Mouse (Mus musculus) hindbrain, postnatal 0 days (tissue): ENCODE measurements around the gene Bptf. TPM values are rescaled to one million over a fixed set of nuclear protein-coding genes. Genes with fewer than 3 reads are reported as not detected.

ENCODE experiments used
- ATAC-seq: fragments of 200-750 bp; cut with Nextera tagmentation; 2 replicates; pipeline ENCODE4 v1.8.0; 2017; ENCODE audit warnings: mild to moderate bottlenecking, moderate TSS enrichment, moderate library complexity
- DNase-seq: peaks from one replicate; pipeline ENCODE4 v3.0.0-alpha.2; 2015; ENCODE audit warnings: low spot score
- H3K27ac ChIP-seq: fragments of 300-500 bp; sonication (generic); 2 replicates; pipeline ENCODE4 v1.5.1; 2014; ENCODE audit warnings: mild to moderate bottlenecking
- H3K27me3 ChIP-seq: fragments of 300-500 bp; sonication (generic); 2 replicates; pipeline ENCODE4 v1.6.1; 2014; ENCODE audit warnings: low read length, mixed read lengths; ENCODE audit not compliant: insufficient read depth
- H3K36me3 ChIP-seq: fragments of 300-500 bp; sonication (generic); 2 replicates; pipeline ENCODE4 v1.6.1; 2014; ENCODE audit warnings: low read length, mixed read lengths; ENCODE audit not compliant: insufficient read depth
- H3K4me1 ChIP-seq: fragments of 300-500 bp; sonication (generic); 2 replicates; pipeline ENCODE4 v1.6.1; 2014; ENCODE audit warnings: antibody characterized with exemption, low read length, mixed read lengths; ENCODE audit not compliant: insufficient read depth
- H3K4me2 ChIP-seq: fragments of 300-500 bp; sonication (generic); 2 replicates; pipeline ENCODE4 v1.6.1; 2014; ENCODE audit warnings: low read depth, mild to moderate bottlenecking, low read length, moderate library complexity, mixed read lengths
- H3K4me3 ChIP-seq: fragments of 300-500 bp; sonication (generic); 2 replicates; pipeline ENCODE4 v1.5.1; 2014; ENCODE audit warnings: low read length
- H3K9ac ChIP-seq: fragments of 300-500 bp; sonication (generic); replicated peaks from 2 replicates; pipeline ENCODE4 v1.6.1; 2014; ENCODE audit warnings: mild to moderate bottlenecking, low read length, moderate library complexity, mixed read lengths
- H3K9me3 ChIP-seq: fragments of 300-500 bp; sonication (generic); 2 replicates; pipeline ENCODE4 v1.6.1; 2016; ENCODE audit warnings: low read length, mixed read lengths
- CTCF ChIP-seq: IDR thresholded peaks from 2 replicates; pipeline ENCODE4 v1.5.1; 2016; ENCODE audit warnings: antibody characterized with exemption, control low read depth, low read depth
- WGBS: fragments of 180-500 bp; shearing (Covaris S2); extraction: QIAGEN DNeasy Blood & Tissue Kit; methylation state at CpG from one replicate; pipeline ENCODE4 v1.1.7; 2014; 5-methylcytosine and 5-hydroxymethylcytosine counted together
- polyA plus RNA-seq: library from polyadenylated mRNA; unstranded; fragments of >200 nt; fragmentation: Nextera tagmentation; extraction: Ambion mirVana; gene quantifications from 2 replicates; pipeline ENCODE4 v1.2.1, GENCODE M21; 2015
- total RNA-seq: library from RNA; depleted of rRNA; stranded (reverse); fragments of >200 nt; gene quantifications from 2 replicates; pipeline ENCODE4 v1.2.3, GENCODE M21; 2014

The Bptf gene
- total and polyA plus RNA-seq, 2 experiments from 2014 or later = 19.7 to 42.1 TPM

DNA sequence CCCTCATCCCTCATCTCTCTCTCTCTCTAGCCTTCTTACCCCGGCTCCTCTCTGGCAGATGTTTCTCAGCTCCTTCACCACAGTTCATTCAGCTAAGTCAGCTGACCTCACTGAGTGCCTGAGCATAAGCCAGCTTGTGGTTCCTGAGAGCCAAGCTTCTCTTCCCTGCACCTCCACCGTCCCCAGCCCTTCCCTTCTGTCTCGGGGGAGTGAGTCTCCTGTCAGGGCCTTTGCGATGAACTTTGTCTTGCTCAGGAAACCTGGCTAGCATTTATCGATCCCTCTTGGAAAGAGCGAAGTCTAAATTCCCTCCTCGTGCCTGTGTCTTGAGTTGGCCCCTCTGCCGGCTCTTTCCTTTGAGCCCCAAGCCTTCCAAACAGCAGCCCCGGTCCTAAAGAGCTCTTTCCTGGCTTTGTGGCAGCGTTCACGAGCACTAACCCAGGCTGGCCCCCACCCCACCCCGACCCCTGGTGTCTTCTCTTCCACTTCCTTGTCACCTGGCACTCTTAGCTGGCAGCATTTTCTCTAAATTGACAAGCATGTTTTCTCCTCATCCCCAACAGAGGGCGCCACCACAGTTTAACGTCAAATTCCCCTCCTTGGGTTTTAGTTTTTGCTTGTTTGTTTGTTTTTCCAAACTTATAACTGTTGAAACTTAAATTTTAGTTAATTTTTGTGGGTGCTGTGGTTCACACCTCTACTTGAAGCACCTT, 117.2 kb downstream of the Bptf start:
- no peaks in the 10 kb centered on the region for H3K36me3 ChIP-seq
- H3K4me2 ChIP-seq = no peak overlapping the region
- peak; percentile 44 for TF ChIP-seq CTCF
- no peak overlapping the region for H3K27ac ChIP-seq
- no peaks in the 10 kb centered on the region for H3K9me3 ChIP-seq
- H3K27me3 ChIP-seq = no peaks in the 10 kb centered on the region
- DNase-seq = no peak
- H3K9ac ChIP-seq = no peak overlapping the region
- ATAC-seq = no peak
- no peaks in the 10 kb centered on the region for H3K4me1 ChIP-seq
- no peak overlapping the region for H3K4me3 ChIP-seq
- WGBS = 50% methylated on average over 14 of the region's 14 CpGs

DNA sequence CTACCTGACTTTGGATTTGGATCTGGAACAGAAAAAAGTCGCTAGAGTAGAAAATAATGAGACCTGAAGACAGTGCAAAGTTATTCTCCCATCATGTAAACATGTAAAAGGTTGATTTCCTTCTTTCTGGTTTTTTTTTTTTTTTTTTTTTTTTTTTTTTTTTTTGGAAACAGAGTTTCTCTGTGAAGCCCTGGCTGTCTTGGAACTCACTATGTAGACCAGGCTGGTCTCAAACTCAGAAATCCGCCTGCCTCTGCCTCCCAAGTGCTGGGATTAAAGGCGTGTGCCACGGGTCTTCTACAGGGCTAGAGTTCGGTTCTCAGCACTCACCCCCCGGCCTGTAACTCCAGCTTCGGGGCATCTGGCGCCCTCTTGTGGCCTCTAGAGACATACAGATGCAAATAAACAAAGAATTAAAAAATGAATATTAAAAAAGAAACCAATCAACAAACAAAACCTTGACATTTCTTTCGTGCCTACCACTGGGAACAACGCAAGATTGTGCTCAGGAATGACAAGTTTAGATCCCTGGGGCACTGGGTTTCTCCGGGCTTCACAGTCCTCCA, 117.8 kb downstream of the Bptf start:
- no peak for TF ChIP-seq CTCF
- WGBS = 79% methylated on average over 11 of the region's 11 CpGs

DNA sequence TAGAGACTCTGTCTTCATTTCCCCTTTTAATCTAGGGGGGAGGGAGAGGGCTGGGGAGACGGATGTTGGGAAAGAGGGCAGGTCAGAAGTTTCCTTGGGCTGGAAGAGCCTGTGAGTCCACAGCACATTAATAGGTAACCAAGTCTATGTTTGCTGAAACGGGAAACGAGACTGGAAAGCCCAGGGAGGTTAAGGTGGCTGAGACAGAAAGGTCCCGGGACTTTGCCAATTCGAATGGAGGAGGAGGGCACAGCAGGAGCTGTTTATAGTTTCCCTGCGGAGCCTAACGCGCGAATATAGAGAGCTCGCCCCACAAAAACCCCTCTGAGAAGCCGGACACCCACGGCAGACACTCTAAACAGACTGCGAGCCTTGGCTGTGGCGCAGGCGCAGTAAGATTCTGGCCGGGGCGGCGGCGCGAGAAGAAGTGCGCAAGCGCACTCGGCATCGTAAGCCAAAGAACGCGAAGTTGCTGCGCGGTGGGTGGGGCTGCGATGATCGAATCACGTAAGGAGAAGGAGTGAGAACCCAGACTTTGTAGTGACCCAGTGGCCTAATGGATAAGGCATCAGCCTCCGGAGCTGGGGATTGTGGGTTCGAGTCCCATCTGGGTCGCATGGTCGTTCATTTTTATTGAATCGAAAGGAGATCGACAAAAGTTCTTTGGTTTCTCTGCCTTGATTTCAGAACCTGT, 119.5 kb downstream of the Bptf start:
- TF ChIP-seq CTCF = no peak

More for the DNA sequence above, 117.8 kb downstream of the Bptf start:
- Histone ChIP-seq H3K9ac (no peak overlapping the region), H3K27me3 (no peaks in the 10 kb centered on the region), H3K36me3 (no peaks in the 10 kb centered on the region), H3K9me3 (no peaks in the 10 kb centered on the region), H3K4me2 (no peak overlapping the region), H3K4me1 (no peaks in the 10 kb centered on the region), H3K27ac (no peak overlapping the region), H3K4me3 (no peak overlapping the region)
- DNase-seq = no peak
- no peak for ATAC-seq

DNA sequence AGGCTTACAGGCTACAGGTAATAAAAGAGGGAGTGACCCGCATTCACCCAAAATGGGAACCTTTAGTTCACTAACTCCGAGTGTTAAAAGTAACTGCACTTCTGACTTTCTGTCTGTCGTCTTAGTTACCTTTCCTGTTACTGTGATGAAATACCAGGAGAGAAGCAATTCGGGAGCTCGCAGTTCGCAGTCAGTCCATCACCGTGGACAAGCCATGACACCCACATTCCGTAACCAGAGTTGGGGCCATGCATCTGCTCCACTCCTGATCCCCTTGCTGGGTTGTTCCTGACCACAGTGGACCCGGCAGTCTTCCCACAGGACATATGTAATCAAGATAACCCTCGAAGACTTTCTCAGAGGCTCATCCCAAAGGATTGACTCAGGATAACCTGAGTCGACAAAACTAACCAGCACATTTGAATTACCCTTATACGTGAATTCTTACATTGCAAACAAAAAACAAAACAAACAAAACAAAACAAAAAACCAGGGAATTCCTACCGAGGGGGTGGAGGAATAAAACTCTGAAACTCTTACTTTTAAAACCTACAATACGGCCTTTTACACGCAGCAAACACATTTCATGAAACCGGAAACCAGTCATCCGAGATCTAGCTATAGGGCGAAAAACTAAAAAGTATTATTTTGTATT, 120.1 kb downstream of the Bptf start:
- no peak for ATAC-seq
- 37% methylated on average over 18 of the region's 18 CpGs for WGBS
- H3K27ac ChIP-seq = peak overlapping the region; percentile 88

More for the DNA sequence above, 119.5 kb downstream of the Bptf start:
- H3K4me3 ChIP-seq = peak overlapping the region; percentile 58
- under 1% methylated on average over 37 of the region's 37 CpGs for WGBS
- no peaks in the 10 kb centered on the region for H3K9me3 ChIP-seq
- ATAC-seq = peak; percentile 96
- DNase-seq = peak; percentile 98
- no peaks in the 10 kb centered on the region for H3K36me3 ChIP-seq
- H3K27me3 ChIP-seq = no peaks in the 10 kb centered on the region
- no peaks in the 10 kb centered on the region for H3K4me1 ChIP-seq
- peak overlapping the region; percentile 66 for H3K4me2 ChIP-seq
- H3K9ac ChIP-seq = peak overlapping the region; percentile 67
- peak overlapping the region; percentile 88 for H3K27ac ChIP-seq

DNA sequence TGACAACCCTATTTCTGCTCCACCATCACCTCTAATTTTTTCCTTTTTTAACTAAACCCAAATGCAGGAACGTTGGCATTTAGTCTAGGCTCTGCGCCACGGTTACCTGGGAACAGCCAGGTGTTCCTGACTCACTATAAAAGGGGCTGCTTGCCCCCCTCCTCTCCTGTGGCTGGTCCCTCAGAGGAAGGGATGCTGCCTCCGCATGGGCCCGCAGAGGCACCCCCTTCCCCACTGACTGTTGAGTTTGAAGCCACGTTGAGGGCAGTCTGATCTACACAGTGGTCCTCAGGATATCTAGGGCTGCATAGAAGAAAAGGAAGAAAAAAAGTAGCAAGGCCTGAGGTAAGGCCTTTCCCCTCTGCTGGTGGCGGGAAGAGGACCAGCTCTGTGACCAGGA, 120.8 kb downstream of the Bptf start:
- no peak for DNase-seq
- no peaks in the 10 kb centered on the region for H3K27me3 ChIP-seq
- no peak overlapping the region for H3K4me2 ChIP-seq
- H3K36me3 ChIP-seq = no peaks in the 10 kb centered on the region
- ATAC-seq = no peak
- no peak overlapping the region for H3K4me3 ChIP-seq
- H3K27ac ChIP-seq = no peak overlapping the region
- 71% methylated on average over 7 of the region's 7 CpGs for WGBS
- no peaks in the 10 kb centered on the region for H3K9me3 ChIP-seq
- no peak for TF ChIP-seq CTCF
- no peaks in the 10 kb centered on the region for H3K4me1 ChIP-seq
- no peak overlapping the region for H3K9ac ChIP-seq

More for the DNA sequence above, 120.1 kb downstream of the Bptf start:
- no peaks in the 10 kb centered on the region for H3K4me1 ChIP-seq
- TF ChIP-seq CTCF = no peak
- H3K4me3 ChIP-seq = peak overlapping the region; percentile 58
- no peaks in the 10 kb centered on the region for H3K36me3 ChIP-seq
- DNase-seq = no peak
- no peaks in the 10 kb centered on the region for H3K9me3 ChIP-seq
- no peaks in the 10 kb centered on the region for H3K27me3 ChIP-seq
- H3K9ac ChIP-seq = peak overlapping the region; percentile 67
- peak overlapping the region; percentile 66 for H3K4me2 ChIP-seq

DNA sequence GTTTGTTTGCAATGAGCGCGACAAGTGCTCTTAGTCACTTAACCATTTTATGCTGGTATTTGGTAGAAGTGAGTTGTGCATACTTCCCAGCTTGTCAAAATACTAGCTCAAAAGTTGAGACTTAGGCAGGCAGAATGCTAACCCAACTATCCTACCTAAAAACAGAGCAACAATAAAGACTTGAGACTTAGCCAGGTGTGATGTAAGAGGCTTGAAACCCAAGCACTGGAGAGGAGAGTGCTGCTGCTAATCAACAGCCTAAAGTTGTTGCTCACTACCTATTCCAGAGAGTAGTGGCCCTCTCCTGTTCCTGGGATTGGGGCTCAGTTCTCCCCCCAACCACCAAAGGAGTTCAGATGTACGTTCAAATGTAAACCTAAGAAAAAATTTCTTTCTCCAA, 121.5 kb downstream of the Bptf start:
- DNase-seq (no peak), ATAC-seq (no peak)
- Histone ChIP-seq H3K27ac (no peak overlapping the region), H3K9me3 (no peaks in the 10 kb centered on the region), H3K4me1 (no peaks in the 10 kb centered on the region), H3K4me2 (no peak overlapping the region), H3K36me3 (no peaks in the 10 kb centered on the region), H3K4me3 (no peak overlapping the region), H3K9ac (no peak overlapping the region), H3K27me3 (no peaks in the 10 kb centered on the region)
- 95% methylated on average over 3 of the region's 3 CpGs for WGBS
- TF ChIP-seq CTCF = no peak
